Comparison of ENCODE assay signal across 8 mouse cellular contexts in the genomic region with DNA sequence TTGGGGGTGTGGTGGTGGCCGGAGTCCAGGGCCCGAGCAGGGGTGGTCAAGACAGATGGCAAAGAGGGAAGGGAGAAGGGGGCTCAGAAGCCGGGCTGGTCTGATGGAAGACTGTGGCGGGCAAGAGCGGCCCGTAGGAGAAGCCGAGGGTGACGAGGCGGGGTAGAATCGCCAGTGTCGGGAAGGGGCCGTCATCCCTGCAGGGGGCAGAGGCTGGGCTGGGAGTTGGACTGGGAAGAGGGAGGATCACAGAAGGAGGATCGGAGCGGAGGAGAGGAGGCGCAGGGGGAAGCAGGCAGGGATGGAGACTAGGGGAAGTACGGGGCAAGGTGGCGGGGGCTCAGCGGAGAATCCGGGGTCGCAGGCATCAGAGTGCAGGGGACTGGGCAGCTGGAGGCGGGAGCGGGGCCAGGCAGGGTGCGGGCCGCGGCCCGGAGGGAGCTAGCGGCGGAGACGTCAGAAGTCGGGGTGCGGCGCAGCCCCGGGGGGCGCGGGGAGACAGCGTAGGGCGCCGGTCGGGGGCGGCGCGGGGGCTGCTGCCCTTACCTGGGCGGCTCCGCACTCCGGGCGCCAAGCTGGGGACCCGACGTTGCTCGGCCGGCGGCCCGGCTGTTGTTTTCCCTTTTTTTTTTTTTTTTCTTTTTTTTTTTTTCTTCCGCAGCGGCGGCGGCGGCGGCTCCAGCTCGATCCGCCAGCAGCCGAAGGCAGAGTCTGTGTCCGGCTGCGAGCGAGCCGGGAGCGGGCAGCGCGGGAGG. TPM values are rescaled to one million over a fixed set of nuclear protein-coding genes. Genes with fewer than 3 reads are reported as not detected.
DNase-seq lines count a peak whose midpoint lies in the region; ATAC-seq and TF ChIP-seq lines count a peak whose summit lies in the region.

A gene (minus strand): TSS at position 713 of the 755 bp plus-strand sequence.

- TF ChIP-seq POLR2A in kidney, adult 2 months (IDR thresholded peaks at IDR 0.05; ENCODE audit: low read depth, low read length), result no peak

- 2% methylated on average over 62 of the region's 68 CpGs for whole genome bisulfite sequencing in kidney, adult 2 months
- WGBS in embryonic facial prominence, embryonic 13.5 days, result 1% methylated on average over 57 of the region's 68 CpGs
- WGBS in hindbrain, embryonic 13.5 days, result under 1% methylated on average over 54 of the region's 68 CpGs
- under 1% methylated on average over 51 of the region's 68 CpGs for WGBS in limb, embryonic 13.5 days

- H3K27ac ChIP-seq in kidney, adult 2 months (ENCODE audit: insufficient read depth, low read depth, low read length), result no peak within 1 kb of the TSS
- no peak within 1 kb of the TSS for H3K27ac ChIP-seq in embryonic facial prominence, embryonic 13.5 days
- H3K27ac ChIP-seq in hindbrain, embryonic 13.5 days, result peak within 1 kb of the TSS; percentile 86
- no peak within 1 kb of the TSS for H3K27ac ChIP-seq in limb, embryonic 13.5 days

- DNase-seq in kidney, adult 2 months, result peak; percentile 33
- no peak for DNase-seq in kidney, adult 9 months
- peak; percentile 40 for DNase-seq in R1 (ENCODE audit: low read depth, low spot score)
- peak; percentile 4 for DNase-seq in naive thymus-derived CD4-positive, alpha-beta T cell, adult 2 months (ENCODE audit: low read depth)
- no peak for DNase-seq in urinary bladder, postnatal 4 days (ENCODE audit: low spot score in 2 of 2)

- peaks cover 3% of the 10 kb centered on the region for H3K27me3 ChIP-seq in kidney, adult 2 months (replicated peaks; ENCODE audit: control insufficient read depth, insufficient read depth, low read length)
- H3K27me3 ChIP-seq in embryonic facial prominence, embryonic 13.5 days, result peaks cover 60% of the 10 kb centered on the region
- H3K27me3 ChIP-seq in hindbrain, embryonic 13.5 days, result peaks cover 31% of the 10 kb centered on the region
- peaks cover 45% of the 10 kb centered on the region for H3K27me3 ChIP-seq in limb, embryonic 13.5 days

- peak within 1 kb of the TSS; percentile 82 for H3K9ac ChIP-seq in embryonic facial prominence, embryonic 13.5 days
- H3K9ac ChIP-seq in hindbrain, embryonic 13.5 days, result peak within 1 kb of the TSS; percentile 96
- H3K9ac ChIP-seq in limb, embryonic 13.5 days, result peak within 1 kb of the TSS; percentile 83

- H3K9me3 ChIP-seq in embryonic facial prominence, embryonic 13.5 days, result no peaks in the 10 kb centered on the region
- H3K9me3 ChIP-seq in hindbrain, embryonic 13.5 days, result no peaks in the 10 kb centered on the region
- no peaks in the 10 kb centered on the region for H3K9me3 ChIP-seq in limb, embryonic 13.5 days

- ATAC-seq in embryonic facial prominence, embryonic 13.5 days (ENCODE audit: insufficient number of reproducible peaks, insufficient read depth, low FRiP score, low TSS enrichment, low read depth), result peak; percentile 61
- ATAC-seq in hindbrain, embryonic 13.5 days (ENCODE audit: low FRiP score), result peak; percentile 89
- ATAC-seq in limb, embryonic 13.5 days (ENCODE audit: low FRiP score, low read depth), result peak; percentile 11

- peak within 1 kb of the TSS; percentile 98 for H3K4me2 ChIP-seq in embryonic facial prominence, embryonic 13.5 days
- peak within 1 kb of the TSS; percentile 86 for H3K4me2 ChIP-seq in hindbrain, embryonic 13.5 days
- peak within 1 kb of the TSS; percentile 96 for H3K4me2 ChIP-seq in limb, embryonic 13.5 days (replicated peaks)

- no peak for TF ChIP-seq CTCF in kidney, adult 2 months (conservative IDR thresholded peaks at IDR 0.05; ENCODE audit: insufficient read depth, insufficient read length, low read depth, low read length)

- H3K4me3 ChIP-seq in kidney, adult 2 months (ENCODE audit: insufficient read depth, low read depth, low read length), result peak within 1 kb of the TSS; percentile 30
- H3K4me3 ChIP-seq in embryonic facial prominence, embryonic 13.5 days, result peak within 1 kb of the TSS; percentile 71
- peak within 1 kb of the TSS; percentile 77 for H3K4me3 ChIP-seq in hindbrain, embryonic 13.5 days
- H3K4me3 ChIP-seq in limb, embryonic 13.5 days, result peak within 1 kb of the TSS; percentile 78

- H3K4me1 ChIP-seq in kidney, adult 2 months (ENCODE audit: control insufficient read depth, insufficient read depth, low read length), result no peaks in the 10 kb centered on the region
- peaks cover 27% of the 10 kb centered on the region for H3K4me1 ChIP-seq in embryonic facial prominence, embryonic 13.5 days
- H3K4me1 ChIP-seq in hindbrain, embryonic 13.5 days (replicated peaks), result peaks cover 49% of the 10 kb centered on the region
- peaks cover 18% of the 10 kb centered on the region for H3K4me1 ChIP-seq in limb, embryonic 13.5 days

- no peaks in the 10 kb centered on the region for H3K36me3 ChIP-seq in kidney, adult 2 months (ENCODE audit: control insufficient read depth, insufficient read depth, low read length)
- H3K36me3 ChIP-seq in embryonic facial prominence, embryonic 13.5 days, result no peaks in the 10 kb centered on the region
- no peaks in the 10 kb centered on the region for H3K36me3 ChIP-seq in hindbrain, embryonic 13.5 days
- no peaks in the 10 kb centered on the region for H3K36me3 ChIP-seq in limb, embryonic 13.5 days

RNA-seq across cellular contexts. Expression of the gene that starts here (rescaled TPM):
- polyA plus RNA-seq in kidney, adult 2 months (2012; rRNA removed), result 0.05 and 0.11 TPM in 2 replicates
- 1.9 and 2.5 TPM in 2 replicates for polyA plus RNA-seq in embryonic facial prominence, embryonic 13.5 days (2015; fragmentation: Nextera tagmentation; extraction: Ambion mirVana)
- polyA plus RNA-seq in hindbrain, embryonic 13.5 days (2015; fragmentation: Nextera tagmentation; extraction: Ambion mirVana), result 7.3 and 8.7 TPM in 2 replicates
- 2.6 and 2.7 TPM in 2 replicates for polyA plus RNA-seq in limb, embryonic 13.5 days (2015; fragmentation: Nextera tagmentation; extraction: Ambion mirVana)

Comparison
In these comparisons a context has a peak if more than half of its experiments do, and no peak if none do; other contexts are left out.
1. Peak in DNase-seq and H3K4me3 ChIP-seq in kidney, adult 2 months; RNA of the gene not detected or under 1 TPM.
2. DNase-seq: peak in R1 (single experiment) and naive thymus-derived CD4-positive, alpha-beta T cell, adult 2 months (single experiment); none in kidney, adult 9 months (single experiment) and urinary bladder, postnatal 4 days (0 of 2).
3. ATAC-seq: peak in every context shown above with its lines; median percentile 89 in hindbrain, embryonic 13.5 days; 61 in embryonic facial prominence, embryonic 13.5 days; 11 in limb, embryonic 13.5 days.
4. Peak in every context shown above with its lines, with median percentiles within 50 percentile points of each other: H3K4me3 ChIP-seq, H3K4me2 ChIP-seq and H3K9ac ChIP-seq.